Mouse (Mus musculus) ovary, postnatal 36 days (tissue): Measurements from ENCODE around the gene Plk3.
"Not testable (repeated sequence)": the region's sequence is repeated elsewhere in the genome, so short reads cannot be mapped to it uniquely, and the experiment has no call there.

Experiments
- DNase-seq: peaks from one replicate; pipeline ENCODE4 v3.0.0; 2022; ENCODE audit warnings: low spot score, mixed read lengths

The Plk3 gene

DNA sequence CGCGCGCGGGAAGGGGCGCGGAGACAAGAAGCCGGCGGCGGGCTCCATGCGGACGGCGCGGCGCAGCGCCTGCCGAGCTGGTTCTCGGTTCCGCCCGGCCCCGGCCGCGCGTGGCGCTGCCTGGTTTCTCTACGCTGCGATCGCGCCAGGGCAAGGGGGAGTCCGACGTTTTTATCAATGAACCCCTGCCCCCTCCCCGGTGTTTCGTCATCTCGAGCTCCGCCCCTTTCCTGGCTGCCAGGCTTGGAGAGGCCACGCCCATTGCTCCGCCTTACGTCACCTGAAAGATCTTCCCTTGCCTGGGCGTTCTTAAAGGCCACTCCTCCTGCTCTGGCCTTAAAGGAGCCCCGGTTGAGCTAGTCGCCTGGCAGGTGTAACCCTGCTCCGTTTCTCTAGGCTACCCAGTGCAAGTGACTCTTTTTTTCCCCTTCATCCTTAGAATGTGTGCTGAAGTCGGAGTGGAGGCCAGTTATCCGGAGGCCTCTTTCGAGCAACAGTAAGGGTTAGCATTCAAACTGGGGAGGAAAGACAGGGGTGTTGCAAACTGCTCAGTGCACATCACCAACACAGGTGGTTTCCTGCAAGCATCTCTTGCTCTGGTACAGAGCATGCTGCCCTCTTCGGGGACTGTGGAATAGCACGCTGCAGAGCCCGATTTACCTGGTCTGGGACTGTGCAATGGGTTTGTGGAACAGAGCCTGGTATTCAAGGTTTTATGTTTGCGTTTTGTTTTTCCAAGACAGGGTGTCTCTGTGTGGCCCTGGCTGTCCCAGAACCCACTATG is at the start of gene Plk3:
Plk3 (minus strand) TSS at position 147 of the 784 bp plus-strand sequence.
- peak; percentile 97 for DNase-seq

DNA sequence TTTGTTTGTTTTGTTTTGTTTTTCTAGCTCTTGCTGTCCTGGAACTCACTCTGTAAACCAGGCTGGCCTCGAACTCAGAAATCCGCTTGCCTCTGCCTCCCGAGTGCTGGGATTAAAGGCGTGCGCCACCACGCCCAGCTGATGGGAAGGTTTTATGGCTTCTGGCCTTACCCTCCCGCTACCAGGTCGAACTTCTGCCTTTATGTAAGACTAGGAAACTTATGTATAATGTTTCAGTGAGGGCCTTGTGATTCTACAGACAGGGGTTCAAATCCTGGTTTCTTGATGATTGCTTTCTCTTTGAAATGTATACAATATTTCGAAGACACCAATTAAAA is 49.0 kb upstream of the Plk3 start:
- DNase-seq: not testable (repeated sequence)

DNA sequence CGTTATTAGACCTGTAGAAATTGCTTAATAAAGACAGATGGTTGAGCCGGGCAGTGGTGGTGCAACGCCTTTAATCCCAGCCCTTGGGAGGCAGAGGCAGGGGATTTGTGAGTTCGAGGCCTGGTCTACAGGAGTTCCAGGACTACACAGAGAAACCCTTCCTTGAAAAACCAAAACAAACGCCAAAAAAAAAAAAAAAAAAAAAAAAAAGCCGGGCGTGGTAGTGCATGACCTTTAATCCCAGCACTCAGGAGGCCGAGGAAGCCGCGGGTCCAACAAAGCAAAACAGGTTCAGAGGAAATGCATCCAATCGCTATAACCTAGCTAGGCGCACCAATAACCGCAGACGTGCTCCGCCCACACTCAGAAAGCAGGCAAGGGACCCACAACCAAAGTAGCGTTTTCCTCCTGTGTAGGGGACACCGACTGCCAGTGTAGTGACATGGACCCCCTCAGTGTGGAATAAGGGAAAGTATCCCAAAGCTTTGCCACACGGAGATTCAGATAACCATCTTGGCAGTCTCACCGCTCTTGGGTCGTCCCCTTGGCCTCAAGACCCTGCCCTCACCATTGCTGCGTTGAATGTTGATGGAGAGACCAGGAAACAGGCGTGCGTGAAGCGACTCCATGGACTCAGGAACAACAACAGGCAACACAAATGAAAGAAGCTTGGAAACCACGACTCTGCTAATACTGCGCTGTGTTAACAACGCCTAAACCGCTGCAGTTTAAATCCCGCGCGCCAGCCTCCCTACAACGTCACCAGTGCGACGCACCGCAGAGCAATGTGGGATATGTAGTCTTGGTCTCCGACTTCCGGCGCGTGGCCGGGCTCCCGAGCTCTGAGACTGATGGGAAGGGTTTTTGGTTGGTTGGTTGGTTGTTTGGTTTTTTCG is 48.3 kb upstream of the Plk3 start, which contains the start of gene Kif2c:
Kif2c (minus strand) TSS at position 777 of the 896 bp plus-strand sequence.
- peak; percentile 88 for DNase-seq

- no peak for DNase-seq
Observed at GRCm38 (mm10) chr4:117169936-117170335, 36.2 kb upstream of the Plk3 start.

DNA sequence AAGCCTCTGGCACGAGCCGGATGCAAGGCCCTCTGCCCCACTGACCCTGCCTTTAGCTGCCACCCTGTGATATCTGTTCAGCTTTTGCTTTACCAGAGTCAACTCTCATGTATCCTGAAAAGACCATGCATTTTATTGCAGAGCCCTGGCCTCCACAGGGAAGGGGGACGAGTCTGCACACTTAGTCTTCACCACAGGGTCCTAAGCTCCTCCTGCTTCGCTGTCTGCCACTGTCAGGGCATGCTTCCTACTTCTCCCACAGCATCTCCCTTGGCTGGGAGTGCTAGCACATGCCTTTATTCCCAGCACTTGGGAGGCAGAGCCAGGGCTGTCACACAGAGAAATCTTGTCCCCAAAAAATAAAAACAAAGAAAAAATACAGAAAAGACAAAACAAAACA is 27.4 kb upstream of the Plk3 start:
- no peak for DNase-seq

GRCm38 (mm10) chr4:117159666-117160065 is 25.9 kb upstream of the Plk3 start:
- no peak for DNase-seq

DNA sequence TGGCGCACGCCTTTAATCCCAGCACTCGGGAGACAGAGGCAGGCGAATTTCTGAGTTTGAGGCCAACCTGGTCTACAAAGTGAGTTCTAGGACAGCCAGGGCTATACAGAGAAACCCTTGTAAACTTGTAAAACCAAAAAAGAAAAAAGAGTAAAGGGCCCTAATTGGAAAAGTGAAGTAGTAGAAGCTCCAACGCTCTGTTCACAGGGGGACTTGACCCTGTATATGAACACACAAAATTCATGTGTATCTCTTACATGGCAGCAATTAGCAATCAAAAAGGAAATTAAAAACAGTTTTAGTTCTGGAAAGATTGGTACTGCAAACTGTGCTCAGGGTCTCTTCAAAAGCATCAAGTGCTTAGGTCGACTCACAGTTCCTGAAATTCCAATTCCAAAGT is 22.6 kb upstream of the Plk3 start:
- no peak for DNase-seq

- DNase-seq: peak; percentile 86
Observed at GRCm38 (mm10) chr4:117155792-117156355, 22.1 kb upstream of the Plk3 start, which contains the start of gene Rps8. Rps8 (minus strand) TSS chr4:117156243.

DNA sequence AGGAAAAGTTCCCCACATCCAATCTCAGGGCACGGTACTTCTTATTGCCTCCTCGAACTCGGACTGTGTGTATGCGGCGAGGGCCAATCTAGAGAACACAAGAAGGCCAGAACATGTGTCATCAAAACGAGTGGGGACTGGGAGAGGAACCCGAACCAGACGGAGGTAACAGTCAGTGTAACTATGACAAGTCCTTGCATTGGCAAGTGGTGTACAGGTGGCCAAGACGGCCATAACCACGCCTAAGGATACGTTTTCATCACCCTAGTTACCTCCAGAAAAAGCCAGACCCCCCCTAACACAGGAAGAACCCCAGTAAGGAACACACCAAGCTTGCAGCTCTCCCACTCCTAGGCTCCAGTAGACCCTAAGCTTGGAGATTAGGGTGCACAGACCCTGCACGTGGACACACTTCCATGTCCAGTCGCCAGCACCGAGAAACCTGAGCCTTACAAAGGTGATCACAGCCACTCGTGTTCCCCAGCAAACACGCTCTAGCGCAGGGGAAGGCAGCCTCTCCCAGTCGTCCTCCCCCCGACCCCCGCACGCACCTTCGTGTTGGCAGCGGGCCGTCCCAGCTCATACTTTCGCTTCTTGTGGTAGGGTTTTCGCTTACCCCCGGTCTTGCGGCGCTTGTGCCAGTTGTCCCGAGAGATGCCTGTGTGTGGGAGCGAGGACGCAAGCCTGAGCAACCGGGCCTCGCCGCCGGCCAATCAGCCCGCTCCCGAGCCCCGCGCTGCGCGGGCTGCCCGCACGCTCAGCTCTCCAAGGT is 21.4 kb upstream of the Plk3 start:
- DNase-seq: no peak

- DNase-seq: no peak
Observed at GRCm38 (mm10) chr4:117152714-117153113, 19.0 kb upstream of the Plk3 start.

DNA sequence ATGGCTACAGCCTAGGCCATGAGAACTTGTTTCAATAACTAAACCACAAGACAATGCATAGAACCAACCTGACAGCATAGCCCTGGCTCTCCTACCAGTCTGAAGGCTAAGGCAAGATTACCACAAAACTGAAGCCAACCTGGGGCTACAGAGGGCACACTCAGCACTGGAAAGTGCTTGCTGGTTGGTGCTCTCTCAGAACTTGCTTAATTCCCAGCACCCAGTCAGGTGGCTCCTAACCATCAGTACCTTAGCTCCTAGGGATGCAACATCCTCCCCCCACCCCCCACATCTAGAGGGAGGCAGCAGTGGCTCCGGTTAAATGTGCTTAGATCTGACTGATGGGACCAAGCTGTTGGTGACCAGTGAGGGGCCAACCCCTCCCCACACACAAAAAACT is 17.7 kb upstream of the Plk3 start:
- DNase-seq: no peak

- DNase-seq: no peak
Observed at GRCm38 (mm10) chr4:117150212-117150733, 16.5 kb upstream of the Plk3 start.

GRCm38 (mm10) chr4:117149291-117150211 is 15.8 kb upstream of the Plk3 start:
- DNase-seq: no peak

DNA sequence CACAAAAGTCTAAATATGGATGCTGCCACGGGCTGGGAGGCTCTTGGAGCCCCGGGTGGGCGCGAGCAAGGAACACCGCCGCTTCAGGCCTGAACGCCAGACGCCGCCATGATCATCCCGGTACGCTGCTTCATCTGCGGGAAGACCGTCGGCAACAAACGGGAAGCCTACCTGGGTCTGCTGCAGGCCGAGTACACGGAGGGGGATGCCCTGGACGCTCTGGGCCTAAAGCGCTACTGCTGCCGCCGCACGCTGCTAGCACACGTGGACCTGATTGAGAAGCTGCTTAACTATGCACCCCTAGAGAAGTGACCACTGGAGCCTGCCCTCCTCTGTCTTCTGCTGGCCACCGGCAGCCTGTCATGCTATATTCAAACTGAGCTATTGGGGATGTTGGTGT is 15.1 kb upstream of the Plk3 start:
- DNase-seq: no peak

- no peak for DNase-seq
Observed at GRCm38 (mm10) chr4:117148047-117148713, 14.4 kb upstream of the Plk3 start.

DNA sequence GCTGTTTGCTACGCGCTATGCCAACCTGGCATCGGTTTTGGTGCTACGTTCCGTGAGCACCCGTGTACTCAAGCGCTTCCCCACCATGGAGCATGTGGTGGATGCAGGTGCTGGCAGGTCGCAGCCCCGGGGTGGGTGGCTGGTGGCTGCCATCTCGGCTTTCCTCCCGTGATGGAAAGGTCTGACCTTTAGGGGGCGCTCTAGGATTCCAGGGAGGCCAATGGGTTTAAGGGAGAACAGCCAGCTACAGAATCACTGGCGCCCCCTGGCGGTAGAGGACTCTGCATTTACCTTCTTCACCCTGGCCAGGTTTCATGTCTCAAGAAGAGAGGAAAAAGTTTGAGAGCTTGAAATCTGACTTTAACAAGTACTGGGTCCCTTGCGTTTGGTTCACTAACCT is 12.4 kb upstream of the Plk3 start:
- DNase-seq: peak; percentile 86

GRCm38 (mm10) chr4:117145248-117145647 is 11.5 kb upstream of the Plk3 start:
- no peak for DNase-seq

GRCm38 (mm10) chr4:117143023-117143422 is 9.3 kb upstream of the Plk3 start:
- DNase-seq: no peak

- no peak for DNase-seq
Observed at GRCm38 (mm10) chr4:117140613-117141012, 6.8 kb upstream of the Plk3 start.

- no peak for DNase-seq
Observed at GRCm38 (mm10) chr4:117139217-117139612, 5.5 kb upstream of the Plk3 start.
